Mouse (Mus musculus) MEL (cell line): Measurements from ENCODE around the gene Fhl2. TPM values are rescaled to one million over a fixed set of nuclear protein-coding genes. Genes with fewer than 3 reads are reported as not detected.

Experiments used
- DNase-seq: peaks from one replicate; pipeline ENCODE4 v3.0.0; 2011; ENCODE audit warnings: low read depth, low spot score
- H3K27ac ChIP-seq: 2 replicates; pipeline ENCODE4 v1.5.1; 2012; ENCODE audit warnings: low read depth, mild to moderate bottlenecking, control low read depth, low read length, moderate library complexity; ENCODE audit not compliant: control insufficient read depth
- H3K27me3 ChIP-seq, 2 experiments: fragments of 150-350 bp in 1 of 2; sonication (generic) in 1 of 2; 2 replicates each; pipeline ENCODE4 v1.6.1; 2012; ENCODE audit warnings: low read length in 2 of 2, mild to moderate bottlenecking in 2 of 2, improper control_type of control experiment in 1 of 2, moderate library complexity in 1 of 2; ENCODE audit not compliant: insufficient read depth in 2 of 2, control insufficient read depth in 1 of 2
- H3K36me3 ChIP-seq, 2 experiments: 2 replicates each; pipeline ENCODE4 v1.6.1; 2012 to 2014; ENCODE audit warnings: low read length in 2 of 2, improper control_type of control experiment in 1 of 2, inconsistent platforms in 1 of 2, mild to moderate bottlenecking in 1 of 2; ENCODE audit not compliant: insufficient read depth in 2 of 2, control insufficient read depth in 1 of 2
- H3K4me1 ChIP-seq, 2 experiments: fragments of 150-350 bp in 1 of 2; sonication (generic) in 1 of 2; 2 replicates each; pipeline ENCODE4 v1.6.1; 2012; ENCODE audit warnings: low read length in 2 of 2, improper control_type of control experiment in 1 of 2, mild to moderate bottlenecking in 1 of 2; ENCODE audit not compliant: insufficient read depth in 2 of 2, control insufficient read depth in 1 of 2
- H3K4me3 ChIP-seq, 2 experiments: fragments of 150-350 bp in 1 of 2; sonication (generic) in 1 of 2; 2 replicates each; pipeline ENCODE4 v1.5.1; 2012; ENCODE audit warnings: low read depth in 2 of 2, low read length in 2 of 2, mild to moderate bottlenecking in 2 of 2, moderate library complexity in 2 of 2, control low read depth in 1 of 2, improper control_type of control experiment in 1 of 2; ENCODE audit not compliant: control insufficient read depth in 1 of 2, insufficient read depth in 1 of 2
- H3K79me2 ChIP-seq: 2 replicates; pipeline ENCODE4 v1.6.1; 2012; ENCODE audit warnings: mild to moderate bottlenecking, low read length, moderate library complexity; ENCODE audit not compliant: control insufficient read depth, poor library complexity, insufficient read depth
- H3K9ac ChIP-seq: 2 replicates; pipeline ENCODE4 v1.6.1; 2012; ENCODE audit warnings: low read depth, mild to moderate bottlenecking, control low read depth, low read length, moderate library complexity; ENCODE audit not compliant: control insufficient read depth, poor library complexity, severe bottlenecking
- H3K9me3 ChIP-seq: fragments of 150-350 bp; sonication (generic); replicated peaks from 2 replicates; pipeline ENCODE4 v1.6.1; 2012; ENCODE audit warnings: mild to moderate bottlenecking, low read length, improper control_type of control experiment, moderate library complexity; ENCODE audit not compliant: insufficient read depth
- BHLHE40 ChIP-seq: IDR thresholded peaks from 2 replicates; pipeline ENCODE4 v1.6.1; 2012; ENCODE audit warnings: low read depth, mild to moderate bottlenecking, inconsistent platforms, low read length, improper control_type of control experiment, borderline replicate concordance
- CHD1 ChIP-seq: IDR thresholded peaks from 2 replicates; pipeline ENCODE4 v1.6.1; 2012; ENCODE audit warnings: low read depth, mild to moderate bottlenecking, inconsistent platforms, low read length, improper control_type of control experiment
- CHD2 ChIP-seq: IDR thresholded peaks from 2 replicates; pipeline ENCODE4 v1.6.1; 2011; ENCODE audit warnings: low read length, improper control_type of control experiment
- E2F4 ChIP-seq: IDR thresholded peaks from 2 replicates; pipeline ENCODE4 v1.6.1; 2011; ENCODE audit warnings: low read depth, low read length, improper control_type of control experiment, borderline replicate concordance
- GATA1 ChIP-seq: IDR thresholded peaks from 2 replicates; pipeline ENCODE4 v1.6.1; 2011; ENCODE audit warnings: low read depth, low read length, improper control_type of control experiment
- HCFC1 ChIP-seq: IDR thresholded peaks from 2 replicates; pipeline ENCODE4 v1.6.1; 2012; ENCODE audit warnings: low read depth, mild to moderate bottlenecking, inconsistent platforms, low read length, improper control_type of control experiment, moderate library complexity
- MAFK ChIP-seq: IDR thresholded peaks from 2 replicates; pipeline ENCODE4 v1.6.1; 2011; ENCODE audit warnings: low read depth, mild to moderate bottlenecking, low read length, improper control_type of control experiment, borderline replicate concordance
- MAX ChIP-seq: IDR thresholded peaks from 2 replicates; pipeline ENCODE4 v1.6.1; 2011; ENCODE audit warnings: low read length, improper control_type of control experiment
- MXI1 ChIP-seq: IDR thresholded peaks from 2 replicates; pipeline ENCODE4 v1.6.1; 2011; ENCODE audit warnings: mild to moderate bottlenecking, low read depth, low read length, improper control_type of control experiment
- MYB ChIP-seq: IDR thresholded peaks from 2 replicates; pipeline ENCODE4 v1.6.1; 2011; ENCODE audit warnings: mild to moderate bottlenecking, low read depth, low read length, improper control_type of control experiment
- MYC ChIP-seq: IDR thresholded peaks from 2 replicates; pipeline ENCODE4 v1.6.1; 2011; ENCODE audit warnings: low read depth, mild to moderate bottlenecking, low read length, improper control_type of control experiment, moderate library complexity
- NELFE ChIP-seq: IDR thresholded peaks from 2 replicates; pipeline ENCODE4 v1.6.1; 2011; ENCODE audit warnings: low read depth, low read length, improper control_type of control experiment
- RCOR1 ChIP-seq: IDR thresholded peaks from 2 replicates; pipeline ENCODE4 v1.6.1; 2012; ENCODE audit warnings: low read depth, mild to moderate bottlenecking, inconsistent platforms, low read length, improper control_type of control experiment
- SIN3A ChIP-seq: IDR thresholded peaks from 2 replicates; pipeline ENCODE4 v1.6.1; 2012; ENCODE audit warnings: low read length, improper control_type of control experiment, inconsistent platforms
- SMC3 ChIP-seq: IDR thresholded peaks from 2 replicates; pipeline ENCODE4 v1.6.1; 2011; ENCODE audit warnings: low read depth, low read length, improper control_type of control experiment
- TCF12 ChIP-seq: IDR thresholded peaks from 2 replicates; pipeline ENCODE4 v1.6.1; 2014; ENCODE audit warnings: low read depth, mild to moderate bottlenecking, inconsistent platforms, low read length, improper control_type of control experiment, moderate library complexity
- UBTF ChIP-seq: IDR thresholded peaks from 2 replicates; pipeline ENCODE4 v1.6.1; 2012; ENCODE audit warnings: low read depth, mild to moderate bottlenecking, inconsistent platforms, low read length, improper control_type of control experiment, moderate library complexity, borderline replicate concordance; ENCODE audit not compliant: insufficient read depth
- ZC3H11A ChIP-seq: IDR thresholded peaks from 2 replicates; pipeline ENCODE4 v1.6.1; 2012; ENCODE audit warnings: low read depth, mild to moderate bottlenecking, inconsistent platforms, low read length, improper control_type of control experiment
- polyA plus RNA-seq, 2 experiments: library from polyadenylated mRNA; stranded (reverse) in 1 of 2; unstranded in 1 of 2; fragments of >175 nt in 1 of 2; fragments of >200 nt in 1 of 2; gene quantifications; 2 replicates each; pipeline versions ENCODE4 v1.2.1 to v1.2.4; 2012; ENCODE audit warnings: low replicate concordance in 2 of 2, low read depth in 1 of 2; ENCODE audit not compliant: insufficient read length in 2 of 2, insufficient read depth in 1 of 2, missing spikeins in 1 of 2
- total RNA-seq: library from RNA; depleted of rRNA; stranded (reverse); fragments of 300-350 nt; gene quantifications from 2 replicates; pipeline ENCODE4 v1.2.3, GENCODE M21; 2012

Fhl2 gene
- total and polyA plus RNA-seq, 3 experiments = not detected

DNA sequence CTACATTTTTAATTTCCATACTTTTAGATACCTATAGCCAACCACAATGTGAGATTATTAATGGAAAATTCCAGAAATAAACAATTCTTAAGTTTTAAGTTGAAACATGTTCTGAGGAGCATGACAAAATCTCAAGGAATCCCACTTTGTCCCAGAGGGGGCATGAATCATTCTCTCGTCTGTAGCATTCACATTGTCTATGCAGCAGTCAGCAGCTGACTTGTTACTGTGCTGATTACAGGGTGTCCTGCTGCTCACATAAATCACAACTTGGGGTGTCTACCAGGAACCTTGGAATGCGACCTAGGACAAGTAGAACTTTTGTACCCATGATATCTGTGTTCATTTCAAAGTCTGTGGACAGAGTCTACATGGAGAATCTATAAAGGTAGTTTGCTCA, 49.3 kb downstream of the Fhl2 start:
- no peak for DNase-seq
- no peaks in the 10 kb centered on the region for H3K9me3 ChIP-seq
- no peak overlapping the region for H3K9ac ChIP-seq
- TF ChIP-seq HCFC1 (no peak), UBTF (no peak), MXI1 (no peak), ZC3H11A (no peak)
- no peaks in the 10 kb centered on the region for H3K36me3 ChIP-seq
- peaks cover 0 to 1% of the 10 kb centered on the region in 2 experiments; a peak in 2 of 4 replicates for H3K27me3 ChIP-seq
- H3K4me3 ChIP-seq = no peak overlapping the region
- no peak overlapping the region for H3K27ac ChIP-seq
- H3K4me1 ChIP-seq = no peaks in the 10 kb centered on the region
- H3K79me2 ChIP-seq = no peaks in the 10 kb centered on the region

DNA sequence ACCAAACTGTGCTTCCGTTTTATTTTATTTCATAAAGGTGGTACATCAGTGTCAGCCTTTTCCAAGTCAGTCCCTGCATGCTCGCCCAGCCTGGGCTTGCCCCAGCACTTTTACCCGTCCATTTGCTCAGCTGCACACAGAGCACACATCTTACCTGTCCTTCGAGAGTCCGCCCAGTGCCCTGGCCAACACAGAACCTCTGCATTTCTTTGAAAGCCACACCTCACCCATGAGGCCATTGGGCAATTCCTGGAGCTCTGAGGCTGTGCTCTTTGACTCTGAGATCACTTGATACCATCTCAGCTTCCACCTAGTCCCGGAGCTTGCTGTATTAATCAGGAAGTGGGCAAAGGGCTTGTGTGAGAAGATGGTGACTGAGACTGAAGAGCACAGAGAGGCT, 51.4 kb downstream of the Fhl2 start:
- Histone ChIP-seq H3K9ac (no peak overlapping the region), H3K4me3 (no peak overlapping the region), H3K27me3 (peaks cover 0 to 1% of the 10 kb centered on the region in 2 experiments; a peak in 2 of 4 replicates), H3K27ac (no peak overlapping the region), H3K4me1 (no peaks in the 10 kb centered on the region), H3K36me3 (no peaks in the 10 kb centered on the region), H3K9me3 (no peaks in the 10 kb centered on the region), H3K79me2 (no peaks in the 10 kb centered on the region)
- no peak for TF ChIP-seq MAX
- no peak for TF ChIP-seq CHD1
- TF ChIP-seq NELFE = no peak
- no peak for TF ChIP-seq SMC3
- TF ChIP-seq MYB = no peak
- TF ChIP-seq MYC = no peak
- no peak for DNase-seq

- H3K9ac ChIP-seq = no peak overlapping the region
- no peak overlapping the region for H3K4me3 ChIP-seq
- no peaks in the 10 kb centered on the region for H3K4me1 ChIP-seq
- no peaks in the 10 kb centered on the region for H3K36me3 ChIP-seq
- no peak for DNase-seq
- peaks cover 0 to 1% of the 10 kb centered on the region in 2 experiments; a peak in 2 of 4 replicates for H3K27me3 ChIP-seq
- no peaks in the 10 kb centered on the region for H3K9me3 ChIP-seq
- TF ChIP-seq GATA1 (no peak), SIN3A (no peak), HCFC1 (no peak), E2F4 (no peak), MYC (no peak), RCOR1 (no peak), CHD2 (no peak), BHLHE40 (no peak), TCF12 (no peak), MAFK (no peak)
- H3K79me2 ChIP-seq = no peaks in the 10 kb centered on the region
- H3K27ac ChIP-seq = no peak overlapping the region
Measured at GRCm38 (mm10) chr1:43144338-43144906, 52.4 kb downstream of the Fhl2 start.
